Mouse (Mus musculus): ENCODE measurements around the gene Morf4l2.
"Not testable (repeated sequence)": the region's sequence is repeated elsewhere in the genome, so short reads cannot be mapped to it uniquely, and the experiment has no call there.

Gene Morf4l2

GRCm38 (mm10) chrX:136693196-136693595, 50.3 kb downstream of the Morf4l2 start:
- DNase-seq: no peak

GRCm38 (mm10) chrX:136692294-136692675, 51.2 kb downstream of the Morf4l2 start:
- no peak for DNase-seq

GRCm38 (mm10) chrX:136691606-136692293, 51.7 kb downstream of the Morf4l2 start:
- not testable (repeated sequence) for DNase-seq

All from liver (tissue).